Mouse (Mus musculus) macrophage (primary cell): ENCODE data around the gene Akr1b10. TPM values are rescaled to one million over a fixed set of nuclear protein-coding genes. Genes with fewer than 3 reads are reported as not detected.
A peak's percentile ranks its signal among the peaks of the same experiment; 100 is the strongest.
"Not testable (repeated sequence)": the region's sequence is repeated elsewhere in the genome, so short reads cannot be mapped to it uniquely, and the experiment has no call there.

Experiments
- H3K27ac ChIP-seq: fragments of 350-480 bp; formaldehyde crosslinking; 2 replicates; pipeline ENCODE4 v1.9.0; 2021
- H3K36me3 ChIP-seq: fragments of 350-480 bp; formaldehyde crosslinking; 2 replicates; pipeline ENCODE4 v1.9.0; 2021; ENCODE audit errors: inconsistent target
- H3K4me3 ChIP-seq: fragments of 350-480 bp; formaldehyde crosslinking; 2 replicates; pipeline ENCODE4 v1.9.0; 2021; ENCODE audit errors: inconsistent target
- H3K79me2 ChIP-seq: fragments of 350-480 bp; formaldehyde crosslinking; 2 replicates; pipeline ENCODE4 v1.9.0; 2021; ENCODE audit errors: inconsistent target
- WGBS: methylation state at CpG from one replicate; pipeline ENCODE4 v1.1.7; 2026; ENCODE audit warnings: inconsistent platforms; ENCODE audit not compliant: missing documents; 5-methylcytosine and 5-hydroxymethylcytosine counted together
- polyA plus RNA-seq: library from polyadenylated mRNA; stranded (reverse); fragments of 250-400 nt; gene quantifications from 3 replicates; pipeline ENCODE4 v1.2.4, GENCODE M21; 2018; ENCODE audit warnings: inconsistent platforms

The Akr1b10 gene
- polyA plus RNA-seq, 1 experiment from 2014 or later = 55.7 TPM

- H3K4me3 ChIP-seq = peak overlapping the region; percentile 12; the same call in 1 of the 2 replicates
- no peaks in the 10 kb centered on the region for H3K79me2 ChIP-seq
- H3K36me3 ChIP-seq = no peaks in the 10 kb centered on the region
- H3K27ac ChIP-seq = peak overlapping the region; percentile 3; the same call in 1 of the 2 replicates
- 91% methylated on average over 8 of the region's 8 CpGs for WGBS
These were observed 29.4 kb upstream of the Akr1b10 start for GRCm38 (mm10) chr6:34354354-34355348.

DNA sequence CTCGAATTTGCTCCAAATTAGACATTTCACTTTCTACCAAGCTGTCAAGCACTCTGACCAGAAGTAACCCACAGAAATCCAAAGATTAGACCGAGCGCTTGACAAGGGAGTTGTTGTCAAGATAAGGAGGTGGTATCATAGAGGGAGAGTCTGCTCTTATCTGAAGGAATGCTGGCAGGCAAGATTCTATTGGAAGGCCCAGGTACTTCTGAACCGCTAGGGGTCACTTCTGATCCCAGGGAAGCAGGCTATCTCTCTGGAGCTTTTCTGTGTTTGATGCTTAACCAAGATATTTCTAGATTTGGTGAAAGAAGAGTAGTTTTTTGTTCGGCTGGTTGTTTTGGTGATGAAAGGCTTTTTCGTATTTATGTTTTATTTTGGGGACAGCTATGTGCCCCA, 28.7 kb upstream of the Akr1b10 start:
- no peak overlapping the region for H3K27ac ChIP-seq
- WGBS = 89% methylated on average over 6 of the region's 6 CpGs
- H3K4me3 ChIP-seq = no peak overlapping the region
- H3K36me3 ChIP-seq = no peaks in the 10 kb centered on the region
- H3K79me2 ChIP-seq = no peaks in the 10 kb centered on the region

DNA sequence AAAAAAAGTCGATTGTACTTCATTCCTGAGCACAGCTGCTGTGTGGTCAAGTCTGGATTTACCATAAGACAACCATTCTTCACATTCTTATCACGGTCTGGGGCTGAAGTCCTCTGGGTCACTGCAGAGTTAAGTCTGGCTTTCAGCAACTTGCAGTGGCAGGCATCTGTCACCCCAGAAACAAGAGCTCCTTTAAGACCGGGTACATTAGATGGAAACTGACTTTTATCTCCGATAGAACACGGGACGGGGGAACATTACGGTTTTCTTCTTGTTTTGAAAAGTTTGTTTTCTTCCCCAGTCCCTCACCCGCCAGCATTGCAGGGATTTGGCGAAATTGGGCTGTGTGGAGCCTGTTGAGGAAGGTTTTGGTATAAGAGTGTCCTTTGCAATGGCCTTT, 28.2 kb upstream of the Akr1b10 start:
- 93% methylated on average over 9 of the region's 9 CpGs for WGBS
- H3K36me3 ChIP-seq = no peaks in the 10 kb centered on the region

DNA sequence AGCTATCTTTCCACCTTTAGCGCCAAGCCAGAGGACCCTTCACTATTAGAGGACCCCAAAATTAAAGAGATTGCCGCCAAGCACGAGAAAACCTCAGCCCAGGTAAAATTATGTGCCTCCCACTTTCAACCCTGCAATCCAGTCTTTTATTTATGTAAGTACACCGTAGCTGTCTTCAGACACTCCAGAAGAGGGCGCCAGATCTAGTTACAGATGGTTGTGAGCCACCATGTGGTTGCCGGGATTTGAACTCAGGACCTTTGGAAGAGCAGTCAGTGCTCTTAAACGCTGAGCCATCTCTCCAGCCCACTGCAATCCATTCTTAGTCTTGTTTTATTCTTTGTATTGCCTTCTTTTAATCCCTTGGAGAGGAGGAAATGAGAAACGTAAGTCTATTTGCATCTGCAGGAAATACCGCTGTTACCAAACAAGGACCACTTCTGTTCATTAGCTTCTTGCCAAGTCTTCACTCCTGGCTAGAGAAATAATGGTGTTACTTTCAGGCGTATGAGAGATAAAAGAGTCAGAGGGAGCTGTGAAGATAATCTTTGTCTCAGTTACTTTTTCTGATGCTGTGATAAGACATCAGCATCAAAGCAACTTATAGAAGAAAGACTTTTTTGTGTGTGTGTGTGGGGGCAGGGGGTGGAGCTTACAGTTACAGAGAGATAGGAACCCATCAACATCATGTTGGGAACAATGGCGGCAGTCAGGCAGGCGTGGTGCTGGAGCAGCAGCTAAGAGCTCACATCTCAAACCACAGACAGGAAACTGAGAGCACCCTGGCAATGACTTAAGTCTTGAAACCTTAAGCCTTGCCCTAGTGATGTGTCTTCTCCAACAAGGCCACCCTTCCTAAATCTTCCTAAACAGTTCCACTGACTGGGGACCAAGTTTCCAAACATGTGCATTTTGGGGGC, 19.5 kb upstream of the Akr1b10 start:
- no peaks in the 10 kb centered on the region for H3K36me3 ChIP-seq
- no peaks in the 10 kb centered on the region for H3K79me2 ChIP-seq
- no peak overlapping the region for H3K4me3 ChIP-seq
- H3K27ac ChIP-seq = no peak overlapping the region
- 83% methylated on average over 10 of the region's 12 CpGs for WGBS

More for the DNA sequence above, 28.2 kb upstream of the Akr1b10 start:
- Histone ChIP-seq H3K79me2 (no peaks in the 10 kb centered on the region), H3K27ac (no peak overlapping the region), H3K4me3 (no peak overlapping the region)

GRCm38 (mm10) chr6:34367998-34368397, 16.0 kb upstream of the Akr1b10 start:
- H3K27ac ChIP-seq = peak overlapping the region; percentile 89
- H3K4me3 ChIP-seq = no peak overlapping the region
- no peaks in the 10 kb centered on the region for H3K36me3 ChIP-seq
- WGBS = 20% methylated on average over 9 of the region's 9 CpGs
- H3K79me2 ChIP-seq = no peaks in the 10 kb centered on the region

GRCm38 (mm10) chr6:34370081-34370480, 13.9 kb upstream of the Akr1b10 start:
- Histone ChIP-seq H3K4me3 (no peak overlapping the region), H3K79me2 (no peaks in the 10 kb centered on the region), H3K27ac (no peak overlapping the region), H3K36me3 (no peaks in the 10 kb centered on the region)
- 91% methylated on average over 8 of the region's 8 CpGs for WGBS

- H3K4me3 ChIP-seq = no peak overlapping the region
- WGBS = 14% methylated on average over 17 of the region's 18 CpGs
- no peaks in the 10 kb centered on the region for H3K79me2 ChIP-seq
- no peaks in the 10 kb centered on the region for H3K36me3 ChIP-seq
- no peak overlapping the region for H3K27ac ChIP-seq
These were observed 12.2 kb upstream of the Akr1b10 start for GRCm38 (mm10) chr6:34371700-34372351.

- no peak overlapping the region for H3K4me3 ChIP-seq
- no peak overlapping the region for H3K27ac ChIP-seq
- WGBS = 71% methylated on average over 7 of the region's 7 CpGs
- H3K36me3 ChIP-seq = no peaks in the 10 kb centered on the region
- H3K79me2 ChIP-seq = no peaks in the 10 kb centered on the region
These were observed 10.2 kb upstream of the Akr1b10 start for GRCm38 (mm10) chr6:34373841-34374240.

DNA sequence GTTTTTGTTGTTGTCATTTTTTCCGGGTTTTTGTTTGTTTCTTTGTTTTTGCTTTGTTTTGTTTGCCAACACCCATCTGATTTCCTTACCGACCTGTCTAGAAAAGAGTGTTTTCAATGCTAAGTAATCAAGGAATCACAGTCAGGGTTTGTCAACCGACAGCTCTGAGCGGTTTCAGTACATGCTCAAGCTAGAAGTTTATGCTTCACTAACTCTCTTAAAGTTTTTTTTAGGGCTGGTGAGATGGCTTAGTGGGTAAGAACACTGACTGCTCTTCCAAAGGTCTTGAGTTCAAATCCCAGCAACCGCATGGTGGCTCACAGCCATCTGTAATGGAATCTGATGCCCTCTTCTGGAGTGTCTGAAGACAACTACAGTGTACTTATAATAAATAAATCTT, 8.1 kb upstream of the Akr1b10 start:
- not testable (repeated sequence) for H3K79me2 ChIP-seq, H3K36me3 ChIP-seq, H3K4me3 ChIP-seq, H3K27ac ChIP-seq
- WGBS = 91% methylated on average over 4 of the region's 5 CpGs

DNA sequence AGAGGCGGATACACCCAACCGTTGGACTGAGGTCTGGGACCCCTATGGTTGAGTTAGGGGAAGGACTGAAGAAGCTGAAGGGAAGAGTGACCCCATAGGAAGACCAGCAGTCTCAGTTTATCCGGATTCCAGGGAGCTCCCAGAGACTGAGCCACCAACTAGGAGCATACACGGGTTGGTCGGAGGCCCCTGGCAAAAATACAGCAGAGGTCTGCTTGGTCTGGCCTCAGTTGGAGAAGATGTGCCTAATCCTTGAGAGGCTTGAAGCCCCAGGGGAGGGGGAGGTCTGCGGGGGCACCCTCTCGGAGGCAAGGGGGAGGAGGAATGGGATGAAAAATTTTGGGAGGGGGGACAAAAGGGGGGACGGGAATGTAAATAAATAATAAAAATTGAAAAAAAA, 617 bp upstream of the Akr1b10 start:
- H3K27ac ChIP-seq = peak overlapping the region; percentile 77
- peaks cover 11% of the 10 kb centered on the region for H3K36me3 ChIP-seq
- peaks cover 32% of the 10 kb centered on the region for H3K79me2 ChIP-seq
- H3K4me3 ChIP-seq = no peak overlapping the region; the same call in 1 of the 2 replicates
- WGBS = 79% methylated on average over 8 of the region's 8 CpGs

DNA sequence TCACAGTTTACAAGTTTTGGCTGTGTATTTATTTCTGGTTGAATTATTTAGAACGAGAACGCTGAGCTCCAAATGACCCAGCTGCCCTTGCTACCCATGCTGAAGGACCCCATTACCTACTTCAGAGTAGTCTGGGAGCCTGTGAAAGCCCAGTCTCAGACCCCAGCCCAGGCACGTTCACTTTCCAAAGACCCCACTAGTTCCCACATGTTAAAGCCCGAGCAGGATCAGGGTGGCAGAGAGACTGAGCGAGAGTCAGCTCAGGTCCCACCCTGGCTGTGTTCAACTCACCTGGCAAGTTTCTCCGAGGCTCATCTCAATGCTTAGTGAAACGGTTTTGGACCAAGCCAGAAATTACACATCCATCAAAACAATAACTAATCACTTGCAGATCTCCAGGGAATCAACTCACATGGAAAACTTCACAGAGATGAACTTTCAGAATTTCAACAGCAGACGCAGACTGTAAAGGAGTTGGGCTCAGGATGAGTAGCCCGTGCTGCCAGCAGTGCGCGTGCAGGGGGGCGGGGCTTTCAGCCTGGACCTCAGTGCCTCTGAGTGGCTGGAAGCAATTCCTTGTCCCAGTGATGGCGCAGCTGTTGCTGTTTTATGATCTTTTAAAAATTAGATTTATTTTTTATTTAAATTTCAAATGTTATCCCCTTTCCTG, 818 bp downstream of the Akr1b10 start:
- peak overlapping the region; percentile 77 for H3K27ac ChIP-seq
- WGBS = 10% methylated on average over 13 of the region's 13 CpGs
- H3K4me3 ChIP-seq = peak overlapping the region; percentile 86
- H3K36me3 ChIP-seq = peaks cover 26% of the 10 kb centered on the region
- H3K79me2 ChIP-seq = peaks cover 32% of the 10 kb centered on the region

DNA sequence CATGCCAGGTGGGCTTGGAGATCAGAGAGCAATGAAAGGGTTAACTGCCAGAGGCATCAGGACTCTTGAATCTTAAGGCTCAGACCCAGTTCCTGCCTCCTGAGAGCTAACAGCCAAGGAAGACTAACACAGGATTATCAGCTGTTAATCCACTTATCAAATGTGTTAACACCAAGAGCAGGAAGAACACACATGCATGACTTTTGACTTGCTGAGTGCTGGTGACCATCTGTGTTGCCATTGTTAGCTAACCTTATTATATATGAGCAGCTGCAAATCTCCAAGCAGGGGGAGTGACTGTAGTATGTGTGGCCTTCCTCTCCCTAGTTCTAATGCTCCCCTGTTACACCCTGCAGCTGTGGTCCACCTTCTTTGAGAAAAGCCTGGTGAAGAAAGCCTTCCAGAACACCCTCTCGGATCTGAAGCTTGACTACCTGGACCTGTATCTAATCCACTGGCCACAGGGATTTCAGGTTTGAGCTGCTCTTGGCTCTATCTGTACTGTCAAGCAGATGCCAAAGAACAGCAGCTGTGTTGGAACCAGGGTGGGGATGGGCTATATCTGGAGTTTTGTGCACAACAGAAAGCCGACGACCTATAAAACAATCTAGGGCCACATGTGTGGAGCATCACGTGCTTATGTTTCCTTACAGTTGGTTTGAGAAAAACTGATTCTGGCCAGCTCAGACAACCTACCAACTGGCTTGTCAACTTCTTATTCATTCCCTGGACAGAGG, 4.6 kb downstream of the Akr1b10 start:
- H3K27ac ChIP-seq = no peak overlapping the region
- H3K79me2 ChIP-seq = peaks cover 32% of the 10 kb centered on the region
- H3K36me3 ChIP-seq = peaks cover 60% of the 10 kb centered on the region
- WGBS = 99% methylated on average over 4 of the region's 4 CpGs
- H3K4me3 ChIP-seq = no peak overlapping the region

DNA sequence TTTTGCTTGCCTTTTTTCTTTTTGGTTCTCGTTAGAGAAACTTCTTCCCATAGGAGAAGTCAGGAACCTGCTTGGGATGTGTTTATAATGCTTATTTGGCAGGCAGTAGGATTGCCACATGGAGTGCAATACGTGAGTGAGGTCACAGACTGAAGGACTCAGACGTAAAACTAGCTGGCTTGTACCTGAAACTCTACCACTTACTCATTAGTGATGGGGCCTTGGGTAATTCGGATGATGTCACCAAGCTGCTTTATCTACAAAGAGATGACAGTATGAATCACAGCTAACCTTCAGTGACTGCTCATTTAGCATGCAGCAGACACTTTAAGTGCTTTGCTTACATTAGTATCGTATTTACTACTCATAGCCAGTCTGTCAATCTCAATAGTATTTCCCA, 11.9 kb downstream of the Akr1b10 start:
- Histone ChIP-seq H3K4me3 (no peak overlapping the region), H3K79me2 (no peaks in the 10 kb centered on the region), H3K27ac (no peak overlapping the region), H3K36me3 (peaks cover 61% of the 10 kb centered on the region)
- WGBS = 90% methylated on average over 5 of the region's 5 CpGs
